Mouse (Mus musculus): ENCODE data around the gene Fam24b.

Gene Fam24b

GRCm38 (mm10) chr7:131329416-131329815 lies at the start of gene Fam24b:
TSS of gene Fam24b (minus strand) at chr7:131329516.
- DNase-seq, result no peak

- DNase-seq, result no peak
These were observed 42.8 kb upstream of the Fam24b start for GRCm38 (mm10) chr7:131371880-131372651.

- no peak for DNase-seq
These were observed 42.1 kb upstream of the Fam24b start for GRCm38 (mm10) chr7:131371470-131371860.

GRCm38 (mm10) chr7:131370648-131371469 lies 41.5 kb upstream of the Fam24b start, which contains the start of gene Pstk:
TSS of gene Pstk (plus strand) at chr7:131371141.
- DNase-seq, result peak; percentile 90 to 93

GRCm38 (mm10) chr7:131364131-131364530 lies 34.8 kb upstream of the Fam24b start:
- DNase-seq, result no peak

GRCm38 (mm10) chr7:131362615-131363300 lies 33.4 kb upstream of the Fam24b start, which contains the start of gene 2310057M21Rik:
TSS of gene 2310057M21Rik (minus strand) at chr7:131362759.
- peak; percentile 96 to 97 for DNase-seq

GRCm38 (mm10) chr7:131362269-131362614 lies 32.9 kb upstream of the Fam24b start:
- DNase-seq, result no peak

GRCm38 (mm10) chr7:131356105-131356504 lies 26.8 kb upstream of the Fam24b start:
- no peak for DNase-seq

GRCm38 (mm10) chr7:131345856-131346541 lies 16.7 kb upstream of the Fam24b start:
- DNase-seq, result no peak

- DNase-seq, result no peak
These were observed 8.3 kb upstream of the Fam24b start for GRCm38 (mm10) chr7:131337502-131338068.

GRCm38 (mm10) chr7:131333564-131333963 lies 4.2 kb upstream of the Fam24b start, which contains the start of gene Fam24a:
TSS of gene Fam24a (plus strand) at chr7:131333864.
- no peak for DNase-seq

GRCm38 (mm10) chr7:131331688-131332087 lies 2.4 kb upstream of the Fam24b start:
- DNase-seq, result no peak

GRCm38 (mm10) chr7:131327054-131327453 lies 2.3 kb downstream of the Fam24b start:
- no peak for DNase-seq

- no peak for DNase-seq
These were observed 7.1 kb downstream of the Fam24b start, which contains the start of gene Cuzd1 for GRCm38 (mm10) chr7:131322192-131322591. TSS of gene Cuzd1 (minus strand) at chr7:131322292.

- DNase-seq, result no peak
These were observed 11.0 kb downstream of the Fam24b start for GRCm38 (mm10) chr7:131318340-131318739.

- DNase-seq, result no peak
These were observed 11.7 kb downstream of the Fam24b start for GRCm38 (mm10) chr7:131317587-131317986.

GRCm38 (mm10) chr7:131314493-131314892 lies 14.8 kb downstream of the Fam24b start:
- no peak for DNase-seq

GRCm38 (mm10) chr7:131306733-131307132 lies 22.6 kb downstream of the Fam24b start:
- DNase-seq, result no peak

- DNase-seq, result no peak
These were observed 26.0 kb downstream of the Fam24b start for GRCm38 (mm10) chr7:131303340-131303739.

- peak in 1 of 2 experiments; percentile 22 for DNase-seq
These were observed 32.2 kb downstream of the Fam24b start for GRCm38 (mm10) chr7:131297151-131297550.

All from kidney, postnatal 36 days (tissue).